Mouse (Mus musculus) gastrocnemius, adult 2 months (tissue): ENCODE measurements around the gene Trem2. TPM values are rescaled to one million over a fixed set of nuclear protein-coding genes. Genes with fewer than 3 reads are reported as not detected.
"Not testable (repeated sequence)": the region's sequence is repeated elsewhere in the genome, so short reads cannot be mapped to it uniquely, and the experiment has no call there.

ENCODE experiments used
- DNase-seq: peaks from one replicate; pipeline ENCODE4 v3.0.0; 2022
- H3K27ac ChIP-seq: fragments of 200-600 bp; 2 replicates; pipeline ENCODE4 v1.8.1; 2022; ENCODE audit warnings: mild to moderate bottlenecking
- H3K4me3 ChIP-seq: fragments of 200-600 bp; 2 replicates; pipeline ENCODE4 v1.8.1; 2022; ENCODE audit warnings: mild to moderate bottlenecking, moderate library complexity
- CTCF ChIP-seq: fragments of 200-600 bp; IDR thresholded peaks from 2 replicates; pipeline ENCODE4 v1.8.1; 2022; ENCODE audit warnings: antibody characterized with exemption, mild to moderate bottlenecking, moderate library complexity
- intact Hi-C: fragments of 180-260 bp; cut with DNase I; formaldehyde crosslinking; loops from one replicate; pipeline ENCODE4 v1.15.1; 2025
- total RNA-seq, 2 experiments: library from RNA; stranded (reverse); gene quantifications; 2 replicates each; pipeline ENCODE4 v1.2.3; 2021

Trem2 gene
- total RNA-seq, 2 experiments from 2014 or later = 0.15 TPM; not detected in 1

GRCm38 (mm10) chr17:48326656-48327055 lies 19.5 kb upstream of the Trem2 start:
- intact Hi-C loops = no loop called here
- Histone ChIP-seq H3K27ac (no peak overlapping the region), H3K4me3 (no peak overlapping the region)
- no peak for DNase-seq
- TF ChIP-seq CTCF = no peak

GRCm38 (mm10) chr17:48332524-48332923 lies 13.7 kb upstream of the Trem2 start:
- H3K27ac ChIP-seq = no peak overlapping the region
- no peak for DNase-seq
- intact Hi-C loops = no loop called here
- H3K4me3 ChIP-seq = no peak overlapping the region
- TF ChIP-seq CTCF = no peak

DNA sequence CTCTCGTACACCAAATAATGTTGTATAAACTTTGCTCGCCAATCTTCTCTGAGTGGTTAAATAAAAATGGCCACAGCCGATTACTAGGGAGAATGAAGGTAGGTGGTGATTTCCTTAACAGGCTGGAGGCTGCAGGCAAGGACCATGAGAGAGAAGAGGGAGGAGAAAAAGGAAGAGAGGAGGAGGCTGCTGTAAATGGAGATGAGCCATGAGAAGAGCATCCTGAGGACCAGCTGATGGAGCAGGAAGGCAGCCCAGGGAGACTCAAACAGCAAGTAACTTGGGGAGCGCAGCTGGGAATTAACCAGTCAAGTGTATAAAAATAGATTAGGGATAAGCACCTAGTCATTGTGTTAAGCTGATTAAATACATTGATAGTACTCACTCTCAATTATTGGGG lies 12.0 kb upstream of the Trem2 start:
- intact Hi-C loops = no loop called here
- no peak for DNase-seq
- Histone ChIP-seq H3K4me3 (no peak overlapping the region), H3K27ac (no peak overlapping the region)
- no peak for TF ChIP-seq CTCF

DNA sequence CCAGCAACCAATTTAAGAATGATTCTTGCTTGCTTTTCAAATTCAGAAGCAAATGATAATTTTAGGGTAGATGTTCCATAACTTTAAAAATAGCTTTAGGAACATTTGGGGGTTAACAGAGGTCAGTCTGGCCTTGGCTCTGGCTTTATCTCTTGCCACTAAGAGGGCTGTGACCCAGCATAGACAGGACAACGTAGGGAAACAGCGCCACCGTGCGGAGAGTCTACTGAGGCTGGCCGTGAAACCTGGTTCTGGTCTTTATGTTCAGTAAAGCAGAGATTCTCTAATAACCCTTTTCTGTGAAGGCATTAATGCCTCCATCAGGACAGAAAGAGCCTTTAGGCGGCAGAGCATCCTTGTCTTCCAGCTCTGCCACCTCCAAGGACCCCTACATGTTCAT lies 9.3 kb upstream of the Trem2 start:
- intact Hi-C loops = loop anchor here (1.0 kb wide), 1 partner anchor 63 kb away; no protein-coding TSS in a partner anchor
- peak; percentile 87 for TF ChIP-seq CTCF
- no peak overlapping the region for H3K4me3 ChIP-seq
- DNase-seq = peak; percentile 83
- H3K27ac ChIP-seq = no peak overlapping the region

DNA sequence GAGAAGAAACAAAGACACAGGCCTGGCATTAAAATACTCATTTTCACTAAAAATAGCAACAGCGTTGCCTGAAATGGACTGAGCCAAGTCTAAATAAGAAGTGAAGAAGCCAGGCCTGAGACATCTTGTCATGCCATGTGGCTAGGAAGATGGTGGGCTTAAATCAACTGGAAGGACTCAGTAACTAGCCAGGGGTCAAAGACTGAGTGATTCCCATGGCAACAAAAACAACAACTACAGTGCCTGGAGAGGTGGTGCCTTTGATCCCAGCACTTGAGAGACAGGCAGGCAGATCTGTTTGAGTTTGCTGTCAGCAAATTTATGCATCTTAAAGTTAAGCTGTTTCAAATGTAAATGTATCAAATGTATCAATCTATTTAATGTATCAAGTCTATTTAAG lies 5.9 kb upstream of the Trem2 start:
- Histone ChIP-seq H3K4me3 (no peak overlapping the region), H3K27ac (no peak overlapping the region)
- intact Hi-C loops = no loop called here
- TF ChIP-seq CTCF = no peak
- DNase-seq = no peak

GRCm38 (mm10) chr17:48341947-48342346 lies 4.3 kb upstream of the Trem2 start:
- no peak for TF ChIP-seq CTCF
- H3K4me3 ChIP-seq = no peak overlapping the region
- intact Hi-C loops = no loop called here
- no peak for DNase-seq
- H3K27ac ChIP-seq = no peak overlapping the region

GRCm38 (mm10) chr17:48343065-48343464 lies 3.1 kb upstream of the Trem2 start:
- Histone ChIP-seq H3K4me3 (no peak overlapping the region), H3K27ac (no peak overlapping the region)
- no peak for DNase-seq
- intact Hi-C loops = no loop called here
- TF ChIP-seq CTCF = no peak

- TF ChIP-seq CTCF = no peak
- DNase-seq = no peak
- intact Hi-C loops = no loop called here
- Histone ChIP-seq H3K4me3 (no peak overlapping the region), H3K27ac (no peak overlapping the region)
Observed at GRCm38 (mm10) chr17:48345824-48346223, 377 bp upstream of the Trem2 start.

GRCm38 (mm10) chr17:48346834-48347233 lies 633 bp downstream of the Trem2 start:
- DNase-seq = no peak
- Histone ChIP-seq H3K27ac (no peak overlapping the region), H3K4me3 (no peak overlapping the region)
- TF ChIP-seq CTCF = no peak
- intact Hi-C loops = no loop called here

DNA sequence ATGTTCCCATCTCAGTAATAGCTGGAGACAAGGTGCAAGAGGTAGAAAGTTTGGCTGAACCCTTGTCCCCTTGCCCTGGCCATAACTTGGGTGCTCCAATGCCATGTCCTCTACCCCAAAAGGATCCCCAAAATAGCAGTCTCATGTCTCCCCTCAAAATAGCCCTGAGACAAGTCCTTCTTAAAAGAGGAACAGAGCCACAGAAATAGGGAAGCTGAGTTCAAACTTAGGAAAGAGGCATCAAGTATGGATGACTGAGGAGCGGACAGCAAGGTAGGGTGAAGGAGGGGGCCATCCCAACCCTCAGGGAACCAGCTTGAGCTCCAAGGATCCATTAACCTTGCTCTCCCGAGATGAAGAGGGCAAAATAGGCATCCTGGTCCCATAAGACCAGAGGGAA lies 1.1 kb downstream of the Trem2 start:
- intact Hi-C loops = no loop called here
- no peak for TF ChIP-seq CTCF
- no peak overlapping the region for H3K4me3 ChIP-seq
- H3K27ac ChIP-seq = no peak overlapping the region
- DNase-seq = no peak

DNA sequence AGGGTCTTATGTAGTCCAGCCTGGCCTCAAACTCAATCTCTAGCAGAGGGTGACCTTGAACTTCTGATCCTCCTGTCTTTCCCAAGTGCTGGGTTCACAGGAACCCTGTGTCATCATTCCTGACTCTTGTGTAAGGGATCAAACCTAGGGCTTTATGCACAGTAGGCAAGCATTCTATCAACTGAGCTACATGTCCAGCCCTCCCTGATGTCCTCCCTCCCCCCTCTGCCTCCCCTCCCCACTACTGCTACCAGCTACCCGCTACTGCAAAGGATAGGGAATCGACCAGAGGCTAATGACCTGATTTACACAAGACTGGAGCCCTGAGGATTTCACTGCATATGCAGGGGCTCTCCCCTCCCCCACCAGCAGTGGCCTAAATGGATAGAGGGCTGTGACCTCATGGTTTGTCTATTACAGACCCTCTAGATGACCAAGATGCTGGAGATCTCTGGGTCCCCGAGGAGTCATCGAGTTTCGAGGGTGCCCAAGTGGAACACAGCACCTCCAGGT lies 4.5 kb downstream of the Trem2 start:
- Histone ChIP-seq H3K27ac (no peak overlapping the region), H3K4me3 (no peak overlapping the region)
- DNase-seq = no peak
- no peak for TF ChIP-seq CTCF
- intact Hi-C loops = no loop called here

- intact Hi-C loops, H3K27ac ChIP-seq, H3K4me3 ChIP-seq, DNase-seq: not testable (repeated sequence)
Observed at GRCm38 (mm10) chr17:48352976-48353375, 6.8 kb downstream of the Trem2 start.

DNA sequence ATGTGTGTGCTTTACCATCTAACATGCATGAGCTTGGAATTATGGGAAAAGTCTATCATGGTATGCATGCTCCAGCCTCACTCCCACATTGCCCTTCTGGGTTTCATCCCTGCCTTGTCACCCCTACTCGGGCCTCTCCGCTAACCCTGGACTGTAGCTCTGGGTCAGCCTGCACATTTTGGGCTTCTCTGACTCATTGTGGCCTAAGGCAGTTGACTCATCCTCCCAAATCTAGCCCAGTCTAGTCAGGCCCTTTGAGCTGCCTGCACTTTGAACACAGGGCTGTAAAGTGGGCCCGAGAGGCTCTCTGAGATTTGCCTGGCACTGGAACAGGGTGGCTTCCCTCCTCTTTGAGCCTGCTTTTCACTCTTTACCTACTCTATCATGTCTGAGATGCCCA lies 9.6 kb downstream of the Trem2 start:
- DNase-seq = no peak
- H3K4me3 ChIP-seq = no peak overlapping the region
- TF ChIP-seq CTCF = no peak
- intact Hi-C loops = no loop called here
- H3K27ac ChIP-seq = no peak overlapping the region

DNA sequence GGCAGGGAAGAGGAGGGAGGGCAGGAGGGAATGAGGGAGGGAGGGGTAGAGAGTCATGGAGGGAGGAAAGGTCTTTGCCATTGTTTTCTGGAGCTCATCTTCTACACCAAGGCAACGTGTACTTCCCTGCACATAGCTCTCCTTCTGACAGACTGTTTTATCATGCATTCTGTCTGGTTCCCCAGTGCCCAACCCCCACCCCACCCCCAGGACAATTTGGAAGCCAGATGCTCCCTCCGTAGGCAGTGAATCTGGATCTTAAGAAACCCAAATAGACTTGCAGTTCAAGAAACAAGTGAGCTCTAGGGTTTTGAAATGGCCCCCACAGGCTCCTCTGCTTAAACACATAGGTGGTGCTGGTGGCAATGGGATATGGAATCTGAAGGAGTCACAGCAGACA lies 11.7 kb downstream of the Trem2 start:
- Histone ChIP-seq H3K4me3 (no peak overlapping the region), H3K27ac (no peak overlapping the region)
- TF ChIP-seq CTCF = no peak
- intact Hi-C loops = no loop called here
- no peak for DNase-seq

DNA sequence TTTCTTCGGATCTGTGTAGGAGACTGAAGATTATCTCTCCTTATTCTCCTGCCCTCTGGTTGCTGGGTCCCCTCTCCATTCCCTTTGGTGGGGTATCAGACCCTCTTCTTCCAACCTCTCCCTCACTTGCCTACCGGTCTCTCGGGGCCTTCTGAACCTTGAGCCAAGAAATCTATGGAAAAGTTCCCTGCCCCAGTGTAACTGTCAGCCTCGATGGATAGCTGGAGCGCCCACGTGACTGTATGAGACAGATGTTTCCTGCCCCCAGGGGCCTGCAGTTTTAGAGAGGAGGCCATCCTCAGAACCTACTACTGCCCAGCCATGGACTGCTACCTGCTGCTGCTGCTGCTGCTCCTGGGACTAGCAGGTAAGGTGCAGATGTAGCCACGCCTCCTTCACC lies 13.4 kb downstream of the Trem2 start, which contains the start of gene Treml1:
Treml1 (plus strand) TSS at position 301 of the 400 bp plus-strand sequence.
- Histone ChIP-seq H3K4me3 (no peak within 1 kb of the TSS), H3K27ac (no peak within 1 kb of the TSS)
- DNase-seq = no peak
- intact Hi-C loops = no loop called here
- TF ChIP-seq CTCF = no peak
